Mouse (Mus musculus) intestine, embryonic 16.5 days (tissue): Measurements from ENCODE around the gene Tbc1d10c. TPM values are rescaled to one million over a fixed set of nuclear protein-coding genes. Genes with fewer than 3 reads are reported as not detected.

Source experiments
- ATAC-seq: fragments of 200-750 bp; cut with Nextera tagmentation; 2 replicates; pipeline ENCODE4 v1.8.0; 2017; ENCODE audit warnings: moderate TSS enrichment, moderate library complexity
- H3K27ac ChIP-seq: fragments of 300-500 bp; sonication (generic); 2 replicates; pipeline ENCODE4 v1.5.1; 2014; ENCODE audit warnings: mild to moderate bottlenecking, low read length
- H3K27me3 ChIP-seq: fragments of 300-500 bp; sonication (generic); replicated peaks from 2 replicates; pipeline ENCODE4 v1.6.1; 2014; ENCODE audit warnings: low read length, control low read depth, mixed read lengths; ENCODE audit not compliant: control insufficient read depth, insufficient read depth
- H3K36me3 ChIP-seq: fragments of 300-500 bp; sonication (generic); 2 replicates; pipeline ENCODE4 v1.6.1; 2014; ENCODE audit warnings: low read length, control low read depth; ENCODE audit not compliant: control insufficient read depth, insufficient read depth
- H3K4me1 ChIP-seq: fragments of 300-500 bp; sonication (generic); 2 replicates; pipeline ENCODE4 v1.6.1; 2014; ENCODE audit warnings: low read length, control low read depth, mixed read lengths; ENCODE audit not compliant: control insufficient read depth, insufficient read depth
- H3K4me2 ChIP-seq: fragments of 300-500 bp; sonication (generic); 2 replicates; pipeline ENCODE4 v1.6.1; 2014; ENCODE audit warnings: low read depth, low read length, control low read depth
- H3K4me3 ChIP-seq: fragments of 300-500 bp; sonication (generic); 2 replicates; pipeline ENCODE4 v1.5.1; 2014; ENCODE audit warnings: mild to moderate bottlenecking, low read length
- H3K9ac ChIP-seq: fragments of 300-500 bp; sonication (generic); 2 replicates; pipeline ENCODE4 v1.6.1; 2014; ENCODE audit warnings: low read depth, low read length
- H3K9me3 ChIP-seq: fragments of 300-500 bp; sonication (generic); 2 replicates; pipeline ENCODE4 v1.6.1; 2016; ENCODE audit warnings: low read length, control low read depth; ENCODE audit not compliant: control insufficient read depth
- WGBS: fragments of 180-500 bp; shearing (Covaris S2); extraction: QIAGEN DNeasy Blood & Tissue Kit; methylation state at CpG from one replicate; pipeline ENCODE4 v1.1.7; 2014; 5-methylcytosine and 5-hydroxymethylcytosine counted together
- polyA plus RNA-seq: library from polyadenylated mRNA; unstranded; fragments of >200 nt; fragmentation: Nextera tagmentation; extraction: Ambion mirVana; gene quantifications from 2 replicates; pipeline ENCODE4 v1.2.1, GENCODE M21; 2015

The Tbc1d10c gene
- polyA plus RNA-seq, 1 experiment from 2014 or later = 4.0 TPM

GRCm38 (mm10) chr19:4227894-4228678 lies 37.0 kb upstream of the Tbc1d10c start:
- Histone ChIP-seq H3K4me2 (no peak overlapping the region), H3K9ac (peak overlapping the region; percentile 35; the same call in 1 of the 2 replicates), H3K36me3 (no peaks in the 10 kb centered on the region), H3K9me3 (no peaks in the 10 kb centered on the region), H3K4me3 (no peak overlapping the region), H3K27me3 (no peaks in the 10 kb centered on the region), H3K4me1 (peaks cover 33% of the 10 kb centered on the region), H3K27ac (no peak overlapping the region)
- WGBS = 21% methylated on average over 8 of the region's 8 CpGs
- ATAC-seq = 0 out of 2 replicates have a peak, but pooled peaks have one; percentile 30

- WGBS = 76% methylated on average over 5 of the region's 5 CpGs
- Histone ChIP-seq H3K4me2 (no peak overlapping the region), H3K9me3 (no peaks in the 10 kb centered on the region), H3K9ac (peak overlapping the region; percentile 35; the same call in 1 of the 2 replicates), H3K27me3 (no peaks in the 10 kb centered on the region), H3K36me3 (no peaks in the 10 kb centered on the region), H3K4me1 (peaks cover 37% of the 10 kb centered on the region), H3K27ac (no peak overlapping the region), H3K4me3 (no peak overlapping the region)
- no peak for ATAC-seq
Observed at GRCm38 (mm10) chr19:4227446-4227845, 36.4 kb upstream of the Tbc1d10c start.

GRCm38 (mm10) chr19:4226779-4227178 lies 35.7 kb upstream of the Tbc1d10c start:
- WGBS = 87% methylated on average over 7 of the region's 7 CpGs
- Histone ChIP-seq H3K9me3 (no peaks in the 10 kb centered on the region), H3K9ac (no peak overlapping the region), H3K4me3 (no peak overlapping the region), H3K4me2 (no peak overlapping the region), H3K27me3 (no peaks in the 10 kb centered on the region), H3K4me1 (peaks cover 40% of the 10 kb centered on the region), H3K36me3 (no peaks in the 10 kb centered on the region), H3K27ac (no peak overlapping the region)
- no peak for ATAC-seq

- Histone ChIP-seq H3K9ac (peak overlapping the region; percentile 32), H3K27me3 (no peaks in the 10 kb centered on the region), H3K4me3 (no peak overlapping the region), H3K36me3 (no peaks in the 10 kb centered on the region), H3K4me1 (peaks cover 56% of the 10 kb centered on the region), H3K27ac (peak overlapping the region; percentile 40; the same call in 1 of the 2 replicates), H3K9me3 (no peaks in the 10 kb centered on the region), H3K4me2 (peak overlapping the region; percentile 54; the same call in 1 of the 2 replicates)
- no peak for ATAC-seq
- WGBS = 68% methylated on average over 11 of the region's 11 CpGs
Observed at GRCm38 (mm10) chr19:4222165-4222564, 31.1 kb upstream of the Tbc1d10c start.

GRCm38 (mm10) chr19:4220957-4221743 lies 30.1 kb upstream of the Tbc1d10c start:
- Histone ChIP-seq H3K9ac (peak overlapping the region; percentile 53), H3K36me3 (no peaks in the 10 kb centered on the region), H3K4me3 (peak overlapping the region; percentile 33), H3K27me3 (no peaks in the 10 kb centered on the region), H3K9me3 (no peaks in the 10 kb centered on the region), H3K4me1 (peaks cover 66% of the 10 kb centered on the region), H3K4me2 (peak overlapping the region; percentile 54), H3K27ac (peak overlapping the region; percentile 79)
- 28% methylated on average over 14 of the region's 14 CpGs for WGBS
- peak; percentile 82 for ATAC-seq

GRCm38 (mm10) chr19:4220416-4220815 lies 29.3 kb upstream of the Tbc1d10c start:
- Histone ChIP-seq H3K36me3 (no peaks in the 10 kb centered on the region), H3K4me3 (peak overlapping the region; percentile 33), H3K27ac (peak overlapping the region; percentile 79), H3K27me3 (no peaks in the 10 kb centered on the region), H3K4me1 (peaks cover 69% of the 10 kb centered on the region), H3K9me3 (no peaks in the 10 kb centered on the region), H3K4me2 (peak overlapping the region; percentile 54), H3K9ac (peak overlapping the region; percentile 53)
- ATAC-seq = peak; percentile 45
- WGBS = 20% methylated on average over 4 of the region's 4 CpGs

- no peak for ATAC-seq
- Histone ChIP-seq H3K4me3 (no peak overlapping the region), H3K27me3 (no peaks in the 10 kb centered on the region), H3K27ac (peak overlapping the region; percentile 79), H3K9ac (peak overlapping the region; percentile 53), H3K4me1 (peaks cover 71% of the 10 kb centered on the region), H3K4me2 (peak overlapping the region; percentile 54; the same call in 1 of the 2 replicates), H3K9me3 (no peaks in the 10 kb centered on the region), H3K36me3 (no peaks in the 10 kb centered on the region)
- 79% methylated on average over 6 of the region's 6 CpGs for WGBS
Observed at GRCm38 (mm10) chr19:4219943-4220342, 28.9 kb upstream of the Tbc1d10c start.

- peaks cover 74% of the 10 kb centered on the region for H3K4me1 ChIP-seq
- no peaks in the 10 kb centered on the region for H3K36me3 ChIP-seq
- no peak for ATAC-seq
- no peak overlapping the region for H3K27ac ChIP-seq
- no peaks in the 10 kb centered on the region for H3K9me3 ChIP-seq
- 93% methylated on average over 1 of the region's 1 CpGs for WGBS
- H3K27me3 ChIP-seq = no peaks in the 10 kb centered on the region
- H3K9ac ChIP-seq = no peak overlapping the region
- no peak overlapping the region for H3K4me2 ChIP-seq
- H3K4me3 ChIP-seq = no peak overlapping the region
Observed at GRCm38 (mm10) chr19:4218784-4219183, 27.7 kb upstream of the Tbc1d10c start.

- H3K9ac ChIP-seq = no peak overlapping the region
- H3K27ac ChIP-seq = peak overlapping the region; percentile 62
- no peak overlapping the region for H3K4me3 ChIP-seq
- H3K4me1 ChIP-seq = peaks cover 79% of the 10 kb centered on the region
- no peaks in the 10 kb centered on the region for H3K9me3 ChIP-seq
- no peak for ATAC-seq
- H3K4me2 ChIP-seq = no peak overlapping the region
- 72% methylated on average over 11 of the region's 11 CpGs for WGBS
- no peaks in the 10 kb centered on the region for H3K27me3 ChIP-seq
- H3K36me3 ChIP-seq = no peaks in the 10 kb centered on the region
Observed at GRCm38 (mm10) chr19:4218293-4218692, 27.2 kb upstream of the Tbc1d10c start.
